Mouse (Mus musculus): ENCODE results near the gene Bco1.
A peak's percentile ranks its signal among the peaks of the same experiment; 100 is the strongest.

The Bco1 gene

DNA sequence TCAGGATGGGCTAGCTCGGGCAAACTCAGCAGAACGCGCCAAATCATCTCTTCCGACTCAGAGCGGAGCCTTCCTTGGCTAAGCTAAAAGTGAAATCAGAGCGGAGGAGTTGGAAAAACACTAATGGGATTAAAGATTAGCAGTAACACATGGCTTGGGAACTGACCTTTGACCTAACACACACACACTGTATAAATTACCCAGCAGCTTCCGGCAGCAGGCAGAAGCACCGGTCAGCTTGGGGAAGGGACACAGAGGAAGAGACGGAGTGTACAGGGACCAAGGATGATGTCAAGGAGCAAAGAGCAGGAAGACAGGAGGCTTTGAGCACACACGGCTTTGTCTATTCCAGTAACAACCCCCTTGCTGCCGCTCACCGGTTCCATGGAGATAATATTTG lies at the start of gene Bco1:
Gene Bco1 (plus strand): TSS at position 208 of the 400 bp plus-strand sequence.
- DNase-seq (ENCODE audit: low spot score in 2 of 2), result no peak

DNA sequence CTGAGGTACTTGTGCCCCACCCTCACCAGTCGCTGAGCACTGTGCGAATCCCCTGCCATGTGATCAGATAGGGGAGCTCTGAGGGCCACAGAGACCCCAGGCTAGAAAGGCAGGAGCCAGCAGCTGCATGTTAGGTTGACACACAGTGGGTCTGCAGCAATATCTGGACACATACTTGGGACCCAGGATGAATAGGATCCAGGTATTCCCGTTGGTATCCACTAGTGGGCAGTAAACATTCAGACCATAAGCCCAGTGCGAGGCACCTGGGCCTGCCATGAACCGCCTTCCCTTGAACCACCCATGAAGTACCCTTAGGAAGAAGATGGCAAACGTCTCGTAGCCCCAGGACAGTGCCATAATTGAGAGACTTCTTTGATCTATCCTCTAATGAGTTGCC lies 46.2 kb upstream of the Bco1 start:
- DNase-seq (ENCODE audit: low spot score in 2 of 2), result no peak

DNA sequence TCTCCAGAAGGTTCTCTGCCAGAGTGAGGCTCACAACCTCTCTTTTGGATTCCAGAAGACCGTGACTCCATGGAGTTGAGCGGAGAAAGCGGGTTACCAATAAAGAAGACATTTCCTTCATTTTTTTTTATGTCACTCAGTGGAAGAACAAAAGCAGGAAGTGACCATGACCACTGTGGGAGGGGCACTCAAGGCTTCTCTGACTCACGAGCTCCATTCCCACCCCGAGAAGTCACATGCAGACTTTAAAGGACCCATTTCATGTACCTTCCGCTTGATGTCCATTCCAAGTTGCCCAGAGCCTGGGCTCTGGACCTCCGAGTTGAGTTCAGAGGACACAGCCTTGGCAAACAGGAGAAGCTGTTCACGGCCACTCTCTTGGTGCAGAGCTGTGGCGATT lies 44.9 kb upstream of the Bco1 start:
- no peak for DNase-seq (ENCODE audit: low spot score in 2 of 2)

DNA sequence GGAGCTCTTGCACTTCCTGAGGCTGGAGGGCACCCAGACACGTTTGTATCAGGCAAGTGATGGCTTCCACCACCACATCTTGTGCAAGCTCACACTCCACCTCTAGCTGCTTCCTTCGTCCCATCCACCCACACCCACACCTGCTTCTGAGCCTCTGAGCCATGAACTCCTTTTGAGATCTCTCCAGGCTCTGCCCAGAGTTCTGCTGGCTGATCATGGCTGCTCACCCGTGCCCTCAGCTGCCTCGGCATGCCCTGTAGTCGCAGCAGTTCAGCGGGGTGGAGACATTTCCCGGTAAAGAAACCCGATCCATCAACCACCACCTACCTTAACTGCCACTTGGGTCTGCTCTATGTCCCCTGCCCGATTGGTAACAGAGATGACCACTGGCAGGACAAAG lies 44.3 kb upstream of the Bco1 start:
- DNase-seq (ENCODE audit: low spot score in 2 of 2), result no peak

DNA sequence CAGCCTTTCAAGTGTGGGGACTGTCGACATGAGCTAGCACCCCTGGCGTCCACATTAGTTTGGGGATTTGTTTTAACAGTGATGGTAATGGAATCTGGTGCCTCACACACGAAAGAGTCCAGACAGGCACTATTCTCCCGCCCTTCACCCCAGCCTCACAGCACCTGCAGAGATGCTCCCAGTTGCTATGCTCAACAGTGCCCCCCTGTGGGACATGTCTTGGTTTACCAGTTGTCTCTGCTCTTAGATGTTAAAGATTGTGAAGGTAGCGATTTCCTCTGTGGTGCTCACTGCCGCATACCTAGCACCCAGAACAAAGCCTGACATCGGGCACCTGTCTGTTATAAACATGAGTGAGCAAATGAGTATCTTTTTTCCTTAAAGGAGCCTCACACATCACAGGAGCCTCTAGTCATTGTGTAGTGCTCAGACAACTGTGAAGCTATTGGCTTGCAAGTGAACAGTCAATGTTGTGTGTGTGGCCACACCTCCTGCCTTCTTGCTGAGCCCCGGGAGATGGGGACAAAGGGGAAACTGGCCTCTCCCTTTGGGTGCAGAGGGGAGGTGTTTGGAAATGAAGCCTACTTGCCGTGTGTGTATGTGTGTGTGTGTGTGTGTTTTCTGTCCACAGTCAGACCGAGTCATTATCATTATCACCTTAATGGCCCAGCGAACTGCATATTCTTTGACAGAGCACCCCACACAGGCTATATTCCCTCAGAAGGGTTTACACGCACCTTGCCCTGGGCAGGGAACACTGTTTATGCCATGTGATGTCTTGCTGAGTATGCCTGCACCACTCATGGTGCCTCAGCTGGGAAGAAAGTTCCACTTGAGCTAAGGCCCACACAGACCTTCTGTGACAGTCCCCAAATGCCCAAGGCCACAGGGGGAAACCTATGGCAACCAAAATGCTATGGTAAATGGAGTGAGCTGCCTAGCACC lies 42.2 kb upstream of the Bco1 start:
- DNase-seq (ENCODE audit: low spot score in 2 of 2), result no peak

DNA sequence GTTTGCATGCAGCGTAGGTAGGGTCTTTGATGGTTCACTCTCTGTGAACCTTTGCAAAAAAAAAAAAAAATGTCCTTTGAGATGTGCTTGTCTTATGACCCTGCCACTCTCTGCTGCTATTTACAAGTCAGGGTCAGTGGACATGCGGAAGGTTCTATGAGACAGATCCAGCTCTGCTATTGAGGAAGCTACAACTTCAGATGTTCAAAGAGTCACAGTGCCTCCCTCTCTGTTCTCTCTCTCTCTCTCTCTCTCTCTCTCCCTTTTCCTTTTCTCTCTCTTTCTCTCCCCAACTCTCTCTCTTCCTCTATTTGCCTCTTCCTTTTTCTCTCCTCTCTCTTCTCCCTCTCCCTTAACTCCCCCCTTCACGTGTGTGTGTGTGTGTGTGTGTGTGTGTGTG lies 41.5 kb upstream of the Bco1 start:
- no peak for DNase-seq (ENCODE audit: low spot score in 2 of 2)

DNA sequence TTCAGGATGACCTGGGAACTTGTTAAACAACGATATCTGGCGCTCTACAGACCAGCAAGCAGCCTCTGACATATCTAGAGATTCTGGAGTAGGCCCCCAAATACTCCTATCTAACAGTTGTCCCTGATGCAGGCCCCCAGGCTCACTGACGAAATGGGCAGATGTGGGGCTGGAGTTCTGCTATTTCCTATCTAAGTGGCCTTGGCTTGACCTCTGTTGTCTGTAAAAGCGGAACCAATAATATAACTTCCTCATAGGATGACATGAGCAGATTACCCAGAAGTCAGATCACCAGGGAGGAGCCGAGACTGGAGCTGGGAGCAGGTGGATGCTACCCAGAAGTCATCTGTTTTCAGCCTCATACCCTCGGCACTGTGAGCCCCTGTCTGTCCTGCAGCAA lies 40.6 kb upstream of the Bco1 start:
- DNase-seq (ENCODE audit: low spot score in 2 of 2), result no peak

DNA sequence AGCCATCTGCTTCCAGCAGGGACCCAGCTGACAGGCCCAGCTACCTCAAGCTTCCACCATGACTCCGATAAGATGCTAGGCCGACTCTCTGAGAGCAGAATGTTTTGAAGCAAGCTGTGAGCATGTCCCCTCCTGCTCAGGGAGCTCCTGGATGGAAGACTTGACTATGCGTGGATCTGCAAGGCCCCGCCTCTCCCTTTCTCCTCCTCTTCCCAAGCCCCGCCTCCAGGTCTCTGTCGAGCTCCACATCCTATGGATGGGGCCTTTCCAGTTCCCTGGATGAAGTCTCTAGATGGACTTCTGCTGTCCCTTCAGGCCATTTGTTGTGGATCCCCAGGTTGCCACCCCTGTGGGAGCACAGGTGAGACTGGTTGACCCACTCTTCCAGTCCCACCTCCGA lies 36.6 kb upstream of the Bco1 start:
- no peak for DNase-seq (ENCODE audit: low spot score in 2 of 2)

DNA sequence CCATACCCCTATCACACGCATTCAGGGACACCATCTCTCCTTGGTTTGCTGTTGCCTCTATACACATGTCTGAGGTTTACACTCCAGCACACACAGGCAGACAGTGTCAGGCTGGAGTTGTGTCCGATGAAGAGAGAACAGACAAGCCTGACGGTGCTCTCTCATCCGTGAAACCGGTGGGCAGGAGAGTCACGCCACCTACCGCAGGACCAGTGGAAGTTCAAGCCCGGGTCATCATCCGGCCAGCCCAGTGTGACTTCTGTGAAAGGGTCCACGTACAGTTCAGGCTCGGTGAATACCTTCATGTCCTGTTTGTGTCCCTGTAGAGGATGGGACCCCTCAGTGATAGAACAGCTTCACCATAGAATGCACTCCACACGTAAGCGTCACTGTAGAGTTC lies 35.3 kb upstream of the Bco1 start:
- DNase-seq (ENCODE audit: low spot score in 2 of 2), result no peak

DNA sequence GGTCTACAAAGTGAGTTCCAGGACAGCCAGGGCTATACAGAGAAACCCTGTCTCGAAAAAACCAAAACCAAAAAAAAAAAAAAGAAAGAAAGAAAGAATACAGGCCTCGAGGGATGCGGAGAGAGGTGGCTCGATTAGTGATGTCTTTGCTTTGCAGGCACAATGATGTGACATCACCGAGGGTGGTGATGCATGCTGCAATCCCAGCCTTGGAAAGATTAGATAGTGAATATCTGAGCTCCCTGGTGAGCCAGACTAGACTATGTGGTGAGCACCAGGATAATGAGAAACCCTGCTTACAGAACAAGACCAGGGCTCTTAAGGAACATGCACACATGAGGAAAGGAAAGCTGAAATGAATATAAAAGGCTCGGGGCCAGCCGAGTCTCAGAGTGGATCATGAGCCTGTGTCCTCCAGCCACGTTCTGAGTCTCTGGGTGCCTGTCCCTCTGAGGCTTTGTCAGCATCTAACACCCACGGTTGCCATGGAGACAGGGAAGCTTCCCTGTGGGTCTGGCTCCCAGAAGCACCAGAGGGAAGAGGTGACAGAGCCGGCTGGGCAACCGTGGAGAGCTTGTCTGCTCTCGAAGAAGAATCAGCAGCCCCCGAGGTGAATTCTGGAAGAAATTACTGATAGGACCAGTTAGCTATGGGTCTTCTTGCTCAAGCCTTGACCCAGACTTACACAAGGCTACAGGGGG lies 34.3 kb upstream of the Bco1 start:
- DNase-seq (ENCODE audit: low spot score in 2 of 2), result peak; percentile 15 to 16

DNA sequence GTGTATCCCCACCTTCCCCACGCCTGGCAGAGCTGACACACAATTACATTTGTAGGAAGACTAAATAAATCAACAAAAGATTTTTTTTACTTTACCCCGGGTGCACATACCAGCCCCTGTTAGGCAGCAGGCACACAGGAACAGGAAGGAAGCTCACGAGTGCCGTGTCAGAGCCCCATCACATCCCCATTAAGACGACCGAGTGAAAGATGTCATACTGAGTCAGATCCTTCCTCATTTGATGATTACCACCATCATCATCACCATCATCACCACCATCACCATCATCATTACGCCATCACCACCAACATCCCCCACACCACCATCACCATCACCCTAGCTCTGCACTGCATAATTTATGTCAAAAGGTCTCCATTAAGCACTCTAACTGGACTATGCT lies 28.7 kb upstream of the Bco1 start:
- DNase-seq (ENCODE audit: low spot score in 2 of 2), result no peak

DNA sequence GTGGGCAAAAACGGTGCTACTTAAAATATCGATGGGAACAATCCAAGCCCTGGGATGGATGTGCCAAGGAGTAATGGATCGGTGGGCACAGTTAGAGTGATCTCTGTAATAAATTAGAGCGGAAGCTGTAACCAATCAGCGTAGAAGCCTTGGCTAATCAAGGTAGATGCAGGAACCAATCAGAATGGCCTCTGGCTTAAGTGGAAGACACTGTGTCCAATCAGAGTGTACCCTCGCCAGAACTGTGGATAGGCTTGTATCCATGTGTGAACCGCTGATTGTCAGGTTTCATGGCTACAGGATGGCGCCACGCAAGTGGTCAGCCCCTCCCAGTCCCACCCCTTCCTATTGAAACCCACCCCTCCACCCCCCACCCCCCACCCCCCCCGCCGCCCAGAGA lies 28.3 kb upstream of the Bco1 start:
- no peak for DNase-seq (ENCODE audit: low spot score in 2 of 2)

DNA sequence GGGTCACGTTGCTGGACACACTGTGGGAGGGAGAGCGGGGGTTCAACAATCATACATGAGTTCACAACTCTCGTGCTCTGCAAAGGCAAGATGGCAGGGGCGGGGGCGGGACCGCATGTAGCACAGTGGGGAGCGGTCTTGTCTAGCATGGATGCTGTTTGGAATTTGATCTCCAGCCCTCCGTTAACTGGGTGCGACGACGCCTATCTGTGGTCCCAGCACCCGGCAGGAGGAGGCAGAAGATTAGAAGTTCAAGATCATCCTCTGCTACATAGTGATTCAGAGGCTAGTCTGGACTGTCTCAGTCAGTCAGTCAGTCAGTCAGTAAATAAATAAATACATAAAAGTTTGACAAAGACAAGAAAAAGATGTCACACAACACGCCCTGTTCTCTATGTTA lies 27.4 kb upstream of the Bco1 start:
- no peak for DNase-seq (ENCODE audit: low spot score in 2 of 2)

DNA sequence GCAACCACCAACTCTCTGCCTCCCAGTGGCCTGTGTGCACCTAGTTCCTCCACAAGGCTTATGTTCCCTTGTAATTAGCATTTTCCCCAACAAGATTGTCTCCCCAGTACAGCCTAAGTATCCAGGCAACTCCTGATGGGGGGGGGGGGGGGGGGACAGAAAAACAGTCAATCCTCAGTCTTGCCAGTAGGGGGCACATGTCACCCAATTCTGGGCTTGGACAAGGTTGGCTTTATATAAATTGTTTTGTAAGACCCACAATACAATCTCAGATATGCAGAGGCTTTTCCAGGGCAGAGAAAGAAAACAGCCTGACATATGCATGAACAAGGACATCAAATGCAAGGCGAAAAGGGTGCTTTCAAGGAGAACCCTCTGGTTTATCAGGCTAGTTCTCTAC lies 25.9 kb upstream of the Bco1 start:
- no peak for DNase-seq (ENCODE audit: low spot score in 2 of 2)

DNA sequence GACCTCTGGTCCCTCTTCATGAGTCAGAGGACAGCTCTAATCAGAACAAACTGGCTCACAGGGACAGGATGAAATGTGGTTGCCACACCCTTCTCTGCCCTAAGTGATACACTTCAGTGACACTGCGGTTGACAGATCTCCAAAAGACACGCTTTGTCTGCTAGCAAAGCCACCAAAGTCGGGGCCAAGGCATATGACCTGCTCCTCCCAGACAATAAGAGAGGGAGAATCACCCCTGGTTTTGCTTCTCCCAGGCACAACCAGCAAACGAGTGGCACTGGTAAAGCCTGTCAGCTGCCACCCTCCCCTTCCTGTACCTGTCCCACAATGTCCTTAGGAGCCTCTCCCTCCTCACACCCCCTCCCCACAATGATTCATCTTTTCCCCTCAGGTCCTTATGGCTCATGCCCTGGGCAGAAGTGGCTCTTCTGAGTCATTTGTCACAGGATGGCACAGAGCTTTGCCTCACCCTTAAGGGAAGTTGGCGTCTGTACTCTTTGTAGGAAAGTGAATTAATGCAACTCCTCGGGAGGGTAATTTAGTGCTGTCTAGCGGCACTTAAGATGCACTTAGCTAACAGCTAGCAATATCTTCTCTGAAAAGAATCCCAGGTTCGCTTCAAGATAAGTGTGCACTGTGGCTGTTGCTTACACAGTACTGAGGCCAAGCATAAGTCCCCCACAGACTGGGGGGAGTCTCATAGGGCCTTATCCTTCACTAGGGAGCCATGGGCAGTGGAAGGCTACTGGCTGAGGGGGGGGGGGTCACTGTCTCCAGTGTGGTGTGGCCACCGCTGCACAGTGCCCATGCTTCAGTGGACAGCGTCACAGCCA lies 21.1 kb upstream of the Bco1 start:
- DNase-seq (ENCODE audit: low spot score in 2 of 2), result no peak

DNA sequence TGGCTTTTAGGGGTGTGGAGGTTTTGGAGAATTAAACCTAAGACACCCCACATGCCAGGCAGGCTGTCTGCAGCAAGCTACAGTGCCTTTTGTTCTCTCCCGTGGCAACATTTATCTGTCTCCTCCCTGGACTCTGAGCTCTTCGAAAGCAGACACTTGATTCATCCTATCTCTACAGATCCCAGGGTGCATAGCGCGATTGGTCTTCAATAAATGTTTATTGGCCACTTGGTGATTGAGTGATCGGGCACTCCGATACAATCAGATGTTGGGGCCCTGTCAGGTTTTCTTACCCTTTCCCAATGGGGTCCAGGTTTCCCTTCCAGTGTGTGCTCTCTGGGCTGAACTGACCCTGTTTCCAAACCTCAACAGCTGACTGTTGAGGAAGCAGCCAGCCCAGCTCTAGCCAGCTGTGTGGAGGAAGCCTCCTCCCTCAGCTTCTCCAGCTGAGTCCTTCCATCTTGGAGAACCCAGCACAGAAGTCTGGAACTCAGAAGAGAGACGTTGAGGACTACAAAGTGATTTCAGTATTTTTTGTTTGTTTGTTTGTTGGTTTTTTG lies 17.2 kb upstream of the Bco1 start:
- no peak for DNase-seq (ENCODE audit: low spot score in 2 of 2)

DNA sequence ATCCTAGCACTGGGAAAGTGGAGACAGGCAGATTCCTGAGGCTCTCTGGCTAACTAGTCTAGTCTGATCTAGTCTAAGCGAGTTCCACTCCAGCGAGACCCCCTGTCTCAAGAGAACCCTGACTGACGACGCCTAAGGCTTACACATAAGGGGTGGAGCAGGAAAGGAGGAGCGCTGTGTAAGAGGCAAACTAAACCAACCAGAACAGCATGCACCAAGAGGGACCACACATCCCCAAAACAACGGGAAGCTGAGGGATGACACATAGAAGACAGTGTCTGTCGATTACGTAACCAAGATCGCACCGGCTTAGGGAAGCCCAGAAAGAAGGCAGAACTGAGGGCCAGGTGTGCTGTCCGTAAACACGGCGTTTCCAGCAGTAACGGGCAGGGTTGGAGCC lies 16.0 kb upstream of the Bco1 start:
- DNase-seq (ENCODE audit: low spot score in 2 of 2), result no peak

DNA sequence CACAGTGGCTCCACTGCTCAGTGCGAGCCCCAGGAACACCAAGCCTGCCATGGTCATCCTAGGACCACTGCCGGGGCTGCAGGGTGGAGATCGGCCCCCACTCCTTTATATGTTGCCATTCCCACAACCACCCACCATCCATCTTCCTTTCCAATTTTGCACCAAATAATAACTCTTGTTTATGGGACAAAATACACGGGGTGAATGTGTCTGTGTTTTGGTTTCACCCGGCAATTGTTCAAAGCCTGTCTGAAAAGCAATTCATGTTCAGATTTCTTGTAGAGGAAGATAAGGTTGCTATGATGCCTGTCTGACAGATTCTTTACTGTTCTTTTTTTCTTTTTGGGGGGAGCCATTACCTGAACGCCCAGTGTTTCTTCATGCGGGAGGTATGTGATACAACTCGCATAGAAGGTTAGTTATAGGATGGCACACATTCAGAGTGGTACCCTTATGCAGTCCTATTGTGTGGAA lies 13.2 kb upstream of the Bco1 start, which contains the start of gene Pkd1l2:
Gene Pkd1l2 (minus strand): TSS at position 51 of the 474 bp plus-strand sequence.
- no peak for DNase-seq (ENCODE audit: low spot score in 2 of 2)

DNA sequence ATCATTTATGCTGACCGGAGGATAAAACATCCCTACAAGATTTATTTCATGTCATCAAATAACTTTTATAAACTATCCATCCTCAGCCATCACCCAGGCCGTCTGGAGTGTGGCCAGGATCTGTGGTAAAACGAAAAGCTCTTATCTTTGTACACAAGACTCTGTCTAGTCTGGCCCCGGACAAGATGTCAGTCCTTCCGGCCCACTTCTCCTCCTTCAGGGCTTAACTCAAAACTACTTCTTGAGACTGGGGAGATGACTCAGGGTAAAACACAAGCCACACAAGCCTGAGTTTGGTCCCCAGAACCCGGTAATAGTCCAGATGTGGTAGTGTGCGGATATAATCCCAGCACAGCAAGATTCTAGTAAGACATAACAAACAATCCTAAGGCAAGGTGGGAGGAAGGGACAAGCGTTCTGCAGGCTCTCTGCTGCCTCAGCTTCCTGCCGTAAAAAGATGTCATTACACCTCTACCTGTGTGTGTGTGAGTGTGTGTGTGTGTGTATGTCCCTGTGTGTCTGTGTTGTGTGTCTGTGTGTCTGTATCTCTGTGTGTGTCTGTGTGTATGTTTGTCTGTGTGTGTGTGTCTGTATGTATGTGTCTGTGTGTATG lies 12.6 kb upstream of the Bco1 start:
- no peak for DNase-seq (ENCODE audit: low spot score in 2 of 2)

DNA sequence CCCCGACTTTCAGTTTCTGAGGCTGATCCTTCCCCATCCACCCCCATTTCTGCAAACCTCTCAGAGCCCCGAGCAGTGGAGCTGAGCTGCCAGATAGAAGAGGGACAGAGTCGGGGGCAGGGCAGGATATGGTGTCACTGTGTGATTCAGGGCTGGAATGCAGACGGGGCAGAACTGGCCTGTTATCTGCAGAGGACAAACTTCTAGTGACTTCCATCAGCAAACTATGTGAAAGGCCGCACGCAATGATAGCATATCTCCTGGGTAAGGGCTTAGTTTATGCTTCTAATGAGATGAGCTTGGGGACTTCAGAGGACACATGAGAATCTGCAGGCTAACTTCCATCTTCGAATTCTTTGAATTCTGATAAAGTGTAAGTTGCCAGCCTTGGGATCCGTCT lies 10.1 kb upstream of the Bco1 start:
- no peak for DNase-seq (ENCODE audit: low spot score in 2 of 2)

DNA sequence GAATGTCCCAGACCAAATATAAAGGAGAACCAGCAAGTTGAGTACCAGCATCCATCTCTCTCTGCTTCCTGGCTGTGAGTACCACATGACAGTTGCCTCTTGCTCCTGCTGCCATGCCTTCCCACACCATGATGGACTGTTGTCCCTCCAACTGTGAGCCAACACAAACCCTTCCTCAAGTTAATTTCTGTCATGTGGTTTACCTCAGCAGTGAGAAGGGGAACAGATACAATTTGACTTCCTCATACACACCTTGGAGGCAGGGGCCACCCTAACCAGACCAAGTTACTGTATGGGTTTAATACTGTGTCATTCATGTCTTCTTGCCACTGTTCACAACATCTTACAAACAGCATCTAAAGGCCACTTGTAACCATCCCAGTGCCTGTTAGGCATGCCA lies 8.6 kb upstream of the Bco1 start:
- no peak for DNase-seq (ENCODE audit: low spot score in 2 of 2)

All from frontal cortex, postnatal 14 days (tissue).